Mouse (Mus musculus) kidney, embryonic 14.5 days (tissue): ENCODE measurements around the gene Gm10190. TPM values are rescaled to one million over a fixed set of nuclear protein-coding genes. Genes with fewer than 3 reads are reported as not detected.

Experiments
- ATAC-seq: fragments of 200-750 bp; cut with Nextera tagmentation; 2 replicates; pipeline ENCODE4 v1.8.0; 2017; ENCODE audit warnings: moderate number of reproducible peaks, mild to moderate bottlenecking, moderate TSS enrichment, moderate library complexity; ENCODE audit not compliant: low FRiP score, low TSS enrichment
- H3K27ac ChIP-seq: fragments of 300-500 bp; sonication (generic); 2 replicates; pipeline ENCODE4 v1.5.1; 2014; ENCODE audit warnings: low read depth, mild to moderate bottlenecking, low read length, moderate library complexity, mixed read lengths
- H3K27me3 ChIP-seq: fragments of 300-500 bp; sonication (generic); 2 replicates; pipeline ENCODE4 v1.6.1; 2014; ENCODE audit warnings: mild to moderate bottlenecking, low read length; ENCODE audit not compliant: control insufficient read depth, insufficient read depth
- H3K36me3 ChIP-seq: fragments of 300-500 bp; sonication (generic); 2 replicates; pipeline ENCODE4 v1.6.1; 2014; ENCODE audit warnings: low read length, mixed read lengths; ENCODE audit not compliant: control insufficient read depth, insufficient read depth
- H3K4me1 ChIP-seq: fragments of 300-500 bp; sonication (generic); 2 replicates; pipeline ENCODE4 v1.6.1; 2014; ENCODE audit warnings: low read length, mixed read lengths; ENCODE audit not compliant: control insufficient read depth, insufficient read depth
- H3K4me2 ChIP-seq: fragments of 300-500 bp; sonication (generic); replicated peaks from 2 replicates; pipeline ENCODE4 v1.6.1; 2014; ENCODE audit warnings: low read depth, mild to moderate bottlenecking, low read length
- H3K4me3 ChIP-seq: fragments of 300-500 bp; sonication (generic); 2 replicates; pipeline ENCODE4 v1.5.1; 2014; ENCODE audit warnings: mild to moderate bottlenecking, low read length
- H3K9ac ChIP-seq: fragments of 300-500 bp; sonication (generic); 2 replicates; pipeline ENCODE4 v1.6.1; 2014; ENCODE audit warnings: low read depth, mild to moderate bottlenecking, low read length, moderate library complexity
- H3K9me3 ChIP-seq: fragments of 300-500 bp; sonication (generic); 2 replicates; pipeline ENCODE4 v1.6.1; 2016; ENCODE audit warnings: low read length; ENCODE audit not compliant: control insufficient read depth
- WGBS: fragments of 180-500 bp; shearing (Covaris S2); extraction: QIAGEN DNeasy Blood & Tissue Kit; methylation state at CpG from one replicate; pipeline ENCODE4 v1.1.7; 2014; 5-methylcytosine and 5-hydroxymethylcytosine counted together
- polyA plus RNA-seq: library from polyadenylated mRNA; unstranded; fragments of >200 nt; fragmentation: Nextera tagmentation; extraction: Ambion mirVana; gene quantifications from 2 replicates; pipeline ENCODE4 v1.2.1, GENCODE M21; 2014

The Gm10190 gene
- polyA plus RNA-seq, 1 experiment from 2014 or later, result 1.1 TPM

DNA sequence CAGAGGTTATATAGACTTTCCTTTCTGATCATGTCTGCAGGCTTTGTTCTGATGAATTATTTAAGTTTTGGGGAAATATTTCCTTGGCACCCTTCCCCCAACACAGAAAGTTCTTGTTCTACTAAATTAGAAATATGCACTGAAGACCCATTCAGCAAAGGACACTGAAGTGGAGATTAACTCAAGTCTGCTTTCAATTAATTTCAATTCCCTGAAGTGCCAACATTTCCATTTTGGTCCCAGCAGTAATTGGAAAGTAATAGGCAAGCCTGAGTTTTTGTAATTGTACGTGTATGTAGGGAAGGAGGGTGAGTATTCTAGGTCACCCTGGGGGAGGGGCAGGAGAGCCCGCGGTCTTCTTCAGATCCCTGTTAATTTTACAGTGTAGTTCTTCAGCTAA is 46.9 kb downstream of the Gm10190 start:
- H3K9me3 ChIP-seq, result no peaks in the 10 kb centered on the region
- no peak overlapping the region for H3K4me2 ChIP-seq
- no peaks in the 10 kb centered on the region for H3K4me1 ChIP-seq
- H3K4me3 ChIP-seq, result no peak overlapping the region
- WGBS, result 84% methylated on average over 3 of the region's 3 CpGs
- H3K36me3 ChIP-seq, result no peaks in the 10 kb centered on the region
- ATAC-seq, result no peak
- no peak overlapping the region for H3K27ac ChIP-seq
- H3K27me3 ChIP-seq, result no peaks in the 10 kb centered on the region
- no peak overlapping the region for H3K9ac ChIP-seq

GRCm38 (mm10) chr17:80325456-80325855 is 47.9 kb downstream of the Gm10190 start:
- Histone ChIP-seq H3K36me3 (no peaks in the 10 kb centered on the region), H3K27ac (no peak overlapping the region), H3K9ac (no peak overlapping the region), H3K4me3 (no peak overlapping the region), H3K4me1 (no peaks in the 10 kb centered on the region), H3K4me2 (no peak overlapping the region), H3K27me3 (no peaks in the 10 kb centered on the region), H3K9me3 (no peaks in the 10 kb centered on the region)
- ATAC-seq, result no peak
- WGBS, result 82% methylated on average over 5 of the region's 5 CpGs

- no peaks in the 10 kb centered on the region for H3K9me3 ChIP-seq
- ATAC-seq, result no peak
- H3K36me3 ChIP-seq, result no peaks in the 10 kb centered on the region
- no peaks in the 10 kb centered on the region for H3K4me1 ChIP-seq
- 78% methylated on average over 7 of the region's 7 CpGs for WGBS
- no peak overlapping the region for H3K27ac ChIP-seq
- no peaks in the 10 kb centered on the region for H3K27me3 ChIP-seq
- no peak overlapping the region for H3K4me2 ChIP-seq
- H3K9ac ChIP-seq, result no peak overlapping the region
- no peak overlapping the region for H3K4me3 ChIP-seq
Measured at GRCm38 (mm10) chr17:80324521-80324920, 48.8 kb downstream of the Gm10190 start.

DNA sequence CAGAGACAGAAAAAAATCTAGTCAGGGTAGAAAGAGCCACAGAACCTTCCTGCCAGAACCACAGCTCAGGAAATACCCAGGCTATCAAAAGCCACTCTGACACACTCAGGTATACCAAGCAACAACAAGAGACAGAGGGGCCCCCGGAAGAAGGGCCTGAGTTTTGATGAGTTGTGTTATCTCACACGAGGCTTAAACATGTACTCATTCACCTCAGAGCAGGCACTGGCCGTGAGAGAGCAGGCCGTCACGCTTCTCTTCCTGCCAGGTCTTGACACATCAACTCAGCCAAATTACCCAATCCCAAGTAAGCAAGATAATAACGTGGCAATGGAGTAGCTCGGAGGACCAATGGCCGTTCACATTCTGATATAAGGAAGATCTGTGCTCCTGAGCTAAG is 49.7 kb downstream of the Gm10190 start:
- WGBS, result 72% methylated on average over 8 of the region's 8 CpGs

More for the DNA sequence above, 49.7 kb downstream of the Gm10190 start:
- ATAC-seq, result no peak
- Histone ChIP-seq H3K36me3 (no peaks in the 10 kb centered on the region), H3K9ac (no peak overlapping the region), H3K4me2 (no peak overlapping the region), H3K4me1 (no peaks in the 10 kb centered on the region), H3K4me3 (no peak overlapping the region), H3K9me3 (no peaks in the 10 kb centered on the region), H3K27me3 (no peaks in the 10 kb centered on the region), H3K27ac (no peak overlapping the region)

Other genes starting within 250 kb of the Gm10190 start
- 14.1 and 16.4 TPM in 2 replicates for gene Galm, start 246.1 kb downstream of the Gm10190 start, polyA plus RNA-seq
- 756 and 811 TPM in 2 replicates for gene Srsf7, start 166.2 kb downstream of the Gm10190 start, polyA plus RNA-seq
- gene Ttc39d, start 166.1 kb downstream of the Gm10190 start, polyA plus RNA-seq, result 0.11 TPM in 1 of 2 replicates, not detected in the other
- gene Gemin6, start 149.1 kb downstream of the Gm10190 start, polyA plus RNA-seq, result 49.0 and 61.9 TPM in 2 replicates
- 31.4 and 31.6 TPM in 2 replicates for gene Morn2, start 83.3 kb downstream of the Gm10190 start, polyA plus RNA-seq
- gene Dhx57, start 83.1 kb downstream of the Gm10190 start, polyA plus RNA-seq, result 10.0 and 17.4 TPM in 2 replicates
- 1.3 and 2.2 TPM in 2 replicates for gene Arhgef33, start 66.1 kb downstream of the Gm10190 start, polyA plus RNA-seq
- 8.6 and 9.2 TPM in 2 replicates for gene Sos1, start 106.9 kb upstream of the Gm10190 start, polyA plus RNA-seq
- 0.39 and 0.49 TPM in 2 replicates for gene Cdkl4, start 204.3 kb upstream of the Gm10190 start, polyA plus RNA-seq